Mouse (Mus musculus) R1 (cell line): Measurements from ENCODE around the gene Bcdin3d.

Source experiments
- DNase-seq: peaks from one replicate; pipeline ENCODE4 v3.0.0-alpha.2; 2018; ENCODE audit warnings: low read depth, low spot score

Bcdin3d gene

DNA sequence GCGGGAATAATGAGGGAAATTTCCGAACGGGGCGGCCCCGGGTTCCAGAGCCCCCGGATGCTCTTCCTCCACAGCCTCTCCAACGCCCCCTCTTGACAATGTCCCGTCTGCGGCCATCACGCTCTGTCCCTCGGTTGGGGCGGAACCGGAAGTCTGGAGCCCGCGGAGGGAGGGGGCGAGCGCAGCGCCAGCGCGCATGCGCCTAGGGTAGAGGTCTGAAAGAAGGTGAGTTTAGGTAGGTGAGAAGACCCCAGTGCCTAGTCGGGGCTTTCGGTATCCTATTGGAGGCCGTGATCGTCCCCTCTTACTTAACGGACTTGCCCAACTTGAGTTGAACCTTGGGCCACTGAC lies at the start of gene Bcdin3d:
Gene Bcdin3d (minus strand): TSS at position 155 of the 351 bp plus-strand sequence.
- peak; percentile 92 for DNase-seq

- no peak for DNase-seq
Measured at GRCm38 (mm10) chr15:99520306-99520705, 45.8 kb upstream of the Bcdin3d start.

DNA sequence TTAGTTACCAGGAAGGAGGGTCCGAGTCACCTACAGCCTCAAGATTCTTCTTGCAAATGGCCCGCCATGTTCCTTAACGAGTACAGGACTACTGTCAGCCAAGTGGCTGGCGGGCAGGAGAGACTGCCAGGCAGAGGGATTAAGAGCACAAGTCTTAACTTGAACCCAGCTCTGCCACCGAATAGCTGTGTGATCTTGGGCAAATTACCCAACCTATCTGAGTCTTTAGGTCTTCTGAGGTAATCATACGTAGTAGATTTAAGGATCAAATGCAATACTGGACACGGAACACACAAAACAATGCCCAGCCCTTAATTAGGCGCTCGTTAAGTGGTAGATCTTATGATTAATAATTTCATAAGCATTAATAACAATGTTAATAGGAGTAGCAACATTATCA lies 45.1 kb upstream of the Bcdin3d start:
- DNase-seq = no peak

DNA sequence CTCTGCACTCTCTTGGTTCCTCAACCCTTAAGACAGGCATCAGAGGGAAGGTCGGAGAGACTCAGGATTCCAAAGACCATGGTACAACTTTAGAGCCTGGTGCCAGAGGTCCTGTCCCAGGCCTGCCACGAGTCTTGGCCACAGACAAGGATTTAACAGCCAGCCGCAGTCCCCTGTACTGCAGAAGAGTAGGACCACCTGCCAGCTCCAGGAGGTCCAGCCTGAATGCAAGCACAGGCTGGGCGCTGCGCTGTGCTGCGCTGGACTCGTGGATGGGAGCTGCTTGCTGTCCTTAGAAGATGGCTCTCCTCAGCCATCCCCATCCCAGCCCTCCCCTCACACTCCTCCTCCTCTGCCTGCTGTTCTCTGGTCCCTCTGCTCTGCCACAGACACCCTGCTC lies 43.2 kb upstream of the Bcdin3d start:
- DNase-seq = no peak

- DNase-seq = no peak
Measured at GRCm38 (mm10) chr15:99516715-99517114, 42.2 kb upstream of the Bcdin3d start.

GRCm38 (mm10) chr15:99511797-99512525 lies 37.4 kb upstream of the Bcdin3d start:
- DNase-seq = no peak

GRCm38 (mm10) chr15:99510621-99511020 lies 36.1 kb upstream of the Bcdin3d start:
- no peak for DNase-seq

- no peak for DNase-seq
Measured at GRCm38 (mm10) chr15:99509840-99510239, 35.3 kb upstream of the Bcdin3d start.

- no peak for DNase-seq
Measured at GRCm38 (mm10) chr15:99505324-99506095, 31.0 kb upstream of the Bcdin3d start.

- no peak for DNase-seq
Measured at GRCm38 (mm10) chr15:99503256-99503655, 28.7 kb upstream of the Bcdin3d start.

DNA sequence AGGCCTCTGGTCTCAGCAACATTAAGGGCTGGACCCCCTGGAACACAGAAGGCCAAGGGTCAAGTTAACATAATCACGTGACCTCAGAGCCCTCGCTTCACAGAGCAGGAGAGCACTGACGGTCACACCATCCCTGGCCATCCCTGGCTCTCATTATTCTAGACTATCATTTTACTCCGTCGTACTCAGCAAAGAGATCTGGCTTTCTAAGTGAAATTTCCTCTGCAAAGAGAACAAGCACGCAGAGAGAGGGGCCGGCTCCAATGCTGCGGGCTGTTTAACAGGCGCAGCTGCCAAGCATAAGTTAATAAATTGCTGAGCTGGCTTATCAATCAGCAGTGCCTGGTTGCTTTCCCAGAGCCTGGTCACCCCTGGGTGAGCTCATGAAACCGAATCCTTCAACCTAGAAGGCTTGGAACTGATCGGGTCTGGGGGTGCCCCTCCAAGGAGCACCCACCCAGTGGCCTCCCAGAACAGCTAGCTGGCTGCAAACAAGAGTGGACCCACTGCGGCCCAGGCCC lies 27.8 kb upstream of the Bcdin3d start:
- DNase-seq = no peak

DNA sequence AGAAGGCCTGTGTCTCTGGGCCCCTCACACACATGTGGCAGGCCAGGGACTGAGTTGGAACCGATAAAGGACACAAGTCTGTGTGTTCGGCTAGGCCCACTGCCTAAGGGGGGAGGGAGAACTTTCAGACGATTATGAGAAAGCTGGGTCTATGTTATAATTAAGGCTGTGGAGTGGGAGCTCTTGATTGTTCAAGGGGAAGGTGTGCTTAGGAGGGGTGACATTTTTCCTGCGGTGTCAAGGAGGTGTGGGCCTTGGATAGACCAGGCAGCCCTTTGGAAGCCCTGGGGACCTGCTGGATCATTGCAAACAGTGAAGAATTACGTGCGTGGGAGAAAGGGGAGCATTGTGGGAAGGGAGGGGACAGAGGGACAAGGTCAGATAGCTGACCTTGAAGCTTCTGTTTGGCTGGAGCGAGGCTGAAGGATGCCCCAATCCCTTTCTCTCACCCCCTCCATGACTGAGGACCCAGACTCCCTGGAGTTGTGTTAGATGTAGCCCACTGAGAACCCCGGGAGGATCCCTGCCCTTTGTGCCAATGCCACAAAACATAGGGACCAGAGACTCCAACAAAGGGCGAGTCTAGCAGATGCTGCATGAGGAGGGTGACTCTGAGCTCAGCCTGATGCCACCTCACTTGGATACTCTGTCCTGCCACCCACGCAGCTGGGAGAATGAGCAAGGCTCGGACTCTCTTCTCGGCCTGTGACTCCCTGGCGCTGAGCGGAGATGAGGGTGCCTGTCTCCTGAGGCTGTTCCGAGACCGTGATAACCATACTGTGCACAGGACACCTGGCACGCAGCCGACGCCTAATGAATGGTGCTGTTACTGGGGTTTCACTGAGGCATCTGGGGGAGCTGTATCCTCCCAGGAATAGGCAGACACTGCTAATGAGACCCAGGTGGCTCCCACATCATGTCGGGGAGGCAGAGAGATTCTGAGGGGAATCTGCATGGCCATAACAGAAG lies 27.0 kb upstream of the Bcdin3d start:
- no peak for DNase-seq

DNA sequence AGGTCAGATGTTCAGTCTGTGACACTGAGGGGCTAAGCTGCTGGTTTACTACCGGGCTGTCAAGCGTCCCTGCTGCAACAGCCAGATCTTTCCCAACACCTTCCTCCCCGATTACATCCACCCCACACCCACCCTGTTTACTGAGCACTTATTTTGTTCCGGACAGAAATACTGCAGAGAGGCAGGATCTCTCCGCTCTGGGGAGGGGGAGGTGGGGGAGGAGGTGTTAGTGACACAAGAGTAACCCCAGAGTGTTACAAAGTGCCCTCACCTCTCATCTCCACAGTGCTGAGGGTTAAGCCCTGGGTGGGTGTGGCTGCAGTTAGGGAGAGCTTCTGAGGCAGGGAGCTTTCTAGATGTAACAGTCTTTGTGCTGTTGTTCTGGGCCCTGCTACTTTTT lies 25.8 kb upstream of the Bcdin3d start:
- DNase-seq = no peak

DNA sequence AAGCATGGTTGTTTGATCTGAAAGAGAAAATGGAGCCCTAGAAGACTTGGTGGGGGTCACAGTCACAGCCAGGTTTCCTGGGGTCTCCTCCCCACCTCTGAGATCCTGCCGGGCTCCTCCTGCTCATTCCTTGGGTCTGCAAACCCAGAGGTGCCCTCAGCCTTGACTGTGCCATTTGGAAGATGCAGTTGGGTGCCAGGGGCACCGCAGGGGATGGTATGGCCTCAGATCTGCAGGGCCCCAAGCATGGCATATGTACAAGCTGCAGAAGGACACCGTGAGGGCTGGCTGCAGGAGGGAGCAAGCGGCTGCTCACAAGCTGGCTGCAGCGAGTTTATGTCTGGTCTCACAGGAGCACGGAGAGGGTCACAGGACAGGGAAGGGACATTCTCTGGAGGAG lies 25.2 kb upstream of the Bcdin3d start:
- no peak for DNase-seq

GRCm38 (mm10) chr15:99498781-99499180 lies 24.3 kb upstream of the Bcdin3d start:
- no peak for DNase-seq

- no peak for DNase-seq
Measured at GRCm38 (mm10) chr15:99498356-99498755, 23.8 kb upstream of the Bcdin3d start.

DNA sequence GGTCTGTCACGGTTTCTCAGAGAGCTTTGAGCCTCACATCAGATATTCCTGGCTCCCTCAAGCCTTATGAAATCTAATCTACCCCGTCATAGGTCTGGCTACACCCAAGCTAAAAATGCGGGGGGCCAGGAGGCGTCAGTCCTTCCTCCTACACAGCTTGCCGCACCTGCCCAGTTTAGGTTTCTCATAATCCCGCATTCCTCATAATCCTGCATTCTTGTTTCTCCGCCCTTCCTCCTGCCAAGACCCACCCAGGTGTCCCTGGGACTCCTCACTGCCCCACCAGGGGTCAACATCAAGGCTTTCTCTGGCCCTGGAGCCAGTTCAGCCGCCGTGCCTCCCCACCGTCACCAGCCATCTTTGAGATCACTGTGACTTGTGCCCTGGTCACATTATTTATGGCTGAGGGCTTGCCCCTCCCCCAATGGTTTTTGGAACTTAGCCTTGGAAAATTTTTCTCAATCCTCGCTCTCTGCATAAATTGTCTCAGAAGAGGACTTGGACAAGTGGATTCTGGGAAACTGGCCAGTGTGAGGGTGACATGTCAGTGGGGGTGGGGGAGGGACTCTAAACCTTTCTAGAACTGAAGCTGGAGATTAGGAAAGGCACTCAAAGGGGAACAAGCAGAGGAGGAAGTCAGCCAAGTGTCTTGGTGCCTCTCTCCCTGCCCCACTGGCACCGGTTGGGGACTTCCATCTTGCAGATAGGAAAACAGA lies 23.2 kb upstream of the Bcdin3d start:
- DNase-seq = no peak

DNA sequence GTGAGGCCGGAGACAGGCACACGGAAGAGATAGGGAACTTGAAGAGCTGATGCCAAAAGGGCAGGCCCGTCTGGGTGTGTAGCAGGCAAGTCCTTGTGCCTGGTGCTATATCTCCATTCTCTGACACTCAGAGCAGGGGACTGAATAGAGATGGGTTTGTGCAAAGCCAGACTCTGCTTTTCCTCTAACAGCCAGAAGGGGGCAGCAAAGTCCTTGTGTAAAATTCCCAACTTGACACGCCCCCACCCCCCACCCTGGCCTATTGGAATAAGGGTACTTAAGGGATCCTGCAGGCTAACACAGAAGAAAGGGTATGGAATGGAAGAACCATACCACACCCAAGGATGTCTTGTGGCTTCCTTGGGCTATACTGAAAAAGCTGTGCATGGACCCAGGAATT lies 22.5 kb upstream of the Bcdin3d start:
- DNase-seq = peak; percentile 88

- DNase-seq = no peak
Measured at GRCm38 (mm10) chr15:99484745-99485144, 10.2 kb upstream of the Bcdin3d start.

GRCm38 (mm10) chr15:99475814-99476213 lies 1.3 kb upstream of the Bcdin3d start:
- peak; percentile 75 for DNase-seq
